Mouse (Mus musculus) thymus, adult 2 months (tissue): ENCODE measurements at regions not wholly inside any gene's neighbourhood (a gene's known extent, or its start where the extent isn't known, plus 50 kb on each side); places are given as distances from the start of the nearest gene placed in this dataset.

Source experiments
- DNase-seq: peaks from one replicate; pipeline ENCODE4 v3.0.0; 2021
- H3K27ac ChIP-seq: fragments of 200-500 bp; 2 replicates; pipeline ENCODE4 v1.5.1; 2012; ENCODE audit warnings: low read length, control low read depth; ENCODE audit not compliant: control insufficient read depth, insufficient read depth
- H3K27me3 ChIP-seq: fragments of 200-500 bp; 2 replicates; pipeline ENCODE4 v1.6.1; 2012; ENCODE audit warnings: mild to moderate bottlenecking, low read length, moderate library complexity, mixed read lengths; ENCODE audit not compliant: control insufficient read depth, insufficient read depth
- H3K36me3 ChIP-seq: fragments of 200-500 bp; 2 replicates; pipeline ENCODE4 v1.6.1; 2012; ENCODE audit warnings: mild to moderate bottlenecking, low read length, moderate library complexity; ENCODE audit not compliant: control insufficient read depth, insufficient read depth
- H3K4me1 ChIP-seq: fragments of 200-500 bp; replicated peaks from 2 replicates; pipeline ENCODE4 v1.6.1; 2012; ENCODE audit warnings: low read length; ENCODE audit not compliant: control insufficient read depth, insufficient read depth
- H3K4me3 ChIP-seq: fragments of 200-500 bp; 2 replicates; pipeline ENCODE4 v1.5.1; 2012; ENCODE audit warnings: mild to moderate bottlenecking, low read length, control low read depth, moderate library complexity; ENCODE audit not compliant: control insufficient read depth, insufficient read depth
- CTCF ChIP-seq: fragments of 200-500 bp; IDR thresholded peaks from 2 replicates; pipeline ENCODE4 v1.5.1; 2012; ENCODE audit warnings: mild to moderate bottlenecking, control low read depth, low read length, moderate library complexity, borderline replicate concordance; ENCODE audit not compliant: control insufficient read depth, poor library complexity, insufficient read depth; ENCODE audit errors: extremely low read depth
- POLR2A ChIP-seq: fragments of 200-500 bp; IDR thresholded peaks from 2 replicates; pipeline ENCODE4 v1.6.1; 2012; ENCODE audit warnings: mild to moderate bottlenecking, low read length, control low read depth, moderate library complexity; ENCODE audit not compliant: control insufficient read depth, poor library complexity, insufficient read depth; ENCODE audit errors: extremely low read depth
- WGBS: fragments of 180-500 bp; shearing (Covaris S2); methylation state at CpG from one replicate; pipeline ENCODE4 v1.1.7; 2018; 5-methylcytosine and 5-hydroxymethylcytosine counted together

DNA sequence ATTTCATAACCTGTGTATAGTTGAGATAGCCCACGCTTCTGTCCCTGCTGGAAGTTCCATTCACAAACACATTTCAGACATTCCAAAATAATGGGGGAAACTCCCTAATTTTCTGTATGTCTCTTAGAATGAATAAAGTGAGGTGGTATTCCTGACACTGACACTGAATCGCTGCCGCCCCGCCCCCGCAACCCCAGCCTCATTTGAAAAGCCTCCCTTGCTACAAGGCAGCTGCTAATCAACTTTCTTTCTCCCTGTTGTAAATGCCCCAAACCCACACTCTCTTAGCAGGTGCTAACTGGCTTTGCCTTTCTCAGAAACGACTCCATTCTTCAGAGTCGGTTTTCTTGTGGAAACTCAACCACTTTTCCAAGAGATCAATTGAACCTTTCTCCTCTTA lies 66.4 kb upstream of the Zfp280d start:
- H3K36me3 ChIP-seq = no peaks in the 10 kb centered on the region
- no peak overlapping the region for H3K27ac ChIP-seq
- no peaks in the 10 kb centered on the region for H3K27me3 ChIP-seq
- DNase-seq = peak; percentile 32
- TF ChIP-seq POLR2A (no peak), CTCF (no peak)
- H3K4me1 ChIP-seq = peaks cover 4% of the 10 kb centered on the region
- whole genome bisulfite sequencing = 57% methylated on average over 7 of the region's 7 CpGs
- no peak overlapping the region for H3K4me3 ChIP-seq

DNA sequence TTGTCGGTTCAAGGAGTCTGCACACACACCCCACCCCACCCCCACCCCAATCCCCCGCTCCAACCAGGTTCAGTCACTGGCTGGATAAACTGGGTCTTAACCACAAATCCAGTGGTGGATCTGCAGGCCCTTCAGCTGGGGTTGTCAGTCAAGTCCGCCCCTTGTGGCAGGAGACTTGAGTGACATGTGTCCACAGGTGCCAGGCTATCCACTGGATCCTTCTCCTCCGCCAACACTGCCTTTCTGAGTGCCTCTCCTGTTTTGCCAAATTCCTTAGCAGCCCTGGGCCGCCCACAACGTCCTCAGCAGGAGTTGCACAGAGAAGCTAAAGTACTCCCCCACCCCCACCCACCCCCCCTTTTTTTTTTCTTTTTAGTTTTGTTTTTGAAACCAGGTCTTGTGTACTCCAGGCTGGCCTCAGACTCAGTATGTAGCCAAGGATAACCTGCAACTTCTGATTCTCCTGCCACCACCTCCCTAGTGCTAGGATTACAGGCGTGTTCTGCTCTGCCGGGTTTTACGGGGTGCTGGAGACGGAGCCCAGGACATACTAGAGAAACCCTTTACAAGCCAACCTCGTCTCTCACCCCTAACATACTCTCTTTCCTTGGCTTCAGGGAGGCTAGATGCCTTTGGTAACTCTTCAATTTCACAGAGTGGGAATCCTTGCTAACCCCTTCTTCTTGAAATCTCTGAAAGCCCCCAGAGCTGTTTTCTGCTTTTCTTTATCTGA lies 57.2 kb upstream of the Zfp280d start:
- H3K4me1 ChIP-seq = peaks cover 2% of the 10 kb centered on the region; the same call in 1 of the 2 replicates
- WGBS = 86% methylated on average over 11 of the region's 11 CpGs
- no peaks in the 10 kb centered on the region for H3K27me3 ChIP-seq
- H3K4me3 ChIP-seq = no peak overlapping the region
- TF ChIP-seq CTCF = no peak
- TF ChIP-seq POLR2A = no peak
- no peak for DNase-seq
- H3K27ac ChIP-seq = no peak overlapping the region
- H3K36me3 ChIP-seq = no peaks in the 10 kb centered on the region

DNA sequence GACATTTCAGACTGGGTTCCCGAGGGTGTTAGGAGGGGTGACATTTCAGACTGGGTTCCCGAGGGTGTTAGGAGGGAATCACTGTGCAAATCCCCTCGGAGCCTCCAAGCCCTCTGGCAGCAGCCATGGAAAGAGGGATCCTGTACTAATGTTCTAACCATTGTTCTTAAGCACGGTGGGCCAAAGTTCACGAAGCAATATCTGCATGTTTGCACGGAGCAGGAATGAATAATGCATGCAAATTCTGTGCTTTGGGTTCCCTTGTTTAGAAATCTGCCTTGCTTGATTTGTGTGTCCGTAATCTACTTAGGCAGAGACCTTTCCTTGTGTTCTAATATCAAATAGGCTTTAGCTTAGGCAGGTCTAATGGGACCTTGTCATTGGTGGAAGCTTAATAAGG lies 55.9 kb upstream of the Zfp280d start:
- Histone ChIP-seq H3K27me3 (no peaks in the 10 kb centered on the region), H3K36me3 (no peaks in the 10 kb centered on the region), H3K4me3 (no peak overlapping the region), H3K4me1 (peaks cover 2% of the 10 kb centered on the region; the same call in 1 of the 2 replicates), H3K27ac (no peak overlapping the region)
- 87% methylated on average over 7 of the region's 7 CpGs for WGBS
- no peak for DNase-seq
- TF ChIP-seq CTCF = no peak

DNA sequence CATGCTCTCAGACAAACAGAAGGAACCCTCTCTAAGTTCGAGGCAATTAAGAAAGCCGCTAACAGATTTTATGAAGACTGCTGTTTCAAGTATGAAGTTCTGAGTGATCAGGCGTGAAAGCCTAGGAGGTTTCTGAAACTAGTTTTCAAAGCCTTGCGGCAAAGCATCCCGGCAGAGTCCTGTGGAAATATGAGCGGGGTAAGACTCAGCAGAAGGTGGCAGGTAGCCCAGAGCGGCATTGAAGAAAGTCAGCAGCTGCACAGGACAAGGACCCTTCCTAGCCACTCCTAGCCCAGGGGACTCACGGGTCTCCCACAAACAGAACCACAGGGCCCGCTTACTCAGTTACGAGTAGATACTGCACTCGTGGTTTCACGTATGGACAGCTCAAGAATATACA lies 54.8 kb upstream of the Zfp280d start:
- WGBS = 93% methylated on average over 12 of the region's 12 CpGs
- no peaks in the 10 kb centered on the region for H3K27me3 ChIP-seq
- H3K27ac ChIP-seq = no peak overlapping the region
- TF ChIP-seq CTCF (no peak), POLR2A (no peak)
- no peak for DNase-seq
- H3K4me3 ChIP-seq = no peak overlapping the region
- no peaks in the 10 kb centered on the region for H3K36me3 ChIP-seq
- H3K4me1 ChIP-seq = peaks cover 2% of the 10 kb centered on the region; the same call in 1 of the 2 replicates

DNA sequence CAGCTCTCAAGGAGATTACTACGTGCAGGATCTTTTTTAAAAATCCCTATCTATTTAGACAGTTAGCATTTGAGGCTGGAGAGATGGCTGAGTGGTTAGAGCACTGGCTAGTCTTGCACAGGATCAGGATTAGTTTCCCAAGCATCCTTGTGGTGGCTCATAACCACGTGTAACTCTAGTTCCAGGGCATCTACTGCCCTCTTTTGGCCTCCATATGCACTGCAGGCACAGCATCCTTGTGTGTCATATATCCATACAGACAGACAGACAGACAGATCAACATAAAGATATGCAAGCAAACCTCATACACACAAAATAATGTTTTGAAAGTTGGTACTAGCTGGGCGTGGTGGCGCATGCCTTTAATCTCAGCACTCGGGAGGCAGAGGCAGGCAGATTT lies 53.3 kb upstream of the Zfp280d start:
- no peaks in the 10 kb centered on the region for H3K36me3 ChIP-seq
- no peak overlapping the region for H3K4me3 ChIP-seq
- H3K27ac ChIP-seq = no peak overlapping the region
- DNase-seq = peak; percentile 11
- no peaks in the 10 kb centered on the region for H3K27me3 ChIP-seq
- 94% methylated on average over 5 of the region's 5 CpGs for WGBS
- TF ChIP-seq POLR2A (no peak), CTCF (no peak)
- H3K4me1 ChIP-seq = peaks cover 2% of the 10 kb centered on the region; the same call in 1 of the 2 replicates
